Mouse (Mus musculus) heart, postnatal 25 days (tissue): ENCODE measurements around the gene Ulk1. TPM values are rescaled to one million over a fixed set of nuclear protein-coding genes. Genes with fewer than 3 reads are reported as not detected.
A peak's percentile ranks its signal among the peaks of the same experiment; 100 is the strongest.
"Not testable (repeated sequence)": the region's sequence is repeated elsewhere in the genome, so short reads cannot be mapped to it uniquely, and the experiment has no call there.

ENCODE experiments used
- DNase-seq: peaks from one replicate; pipeline ENCODE4 v3.0.0; 2022; ENCODE audit warnings: low spot score
- intact Hi-C: fragments of 180-260 bp; cut with DNase I; formaldehyde crosslinking; loops from one replicate; pipeline ENCODE4 v1.15.1; 2025
- total RNA-seq, 2 experiments: library from RNA; stranded (reverse); gene quantifications; 2 replicates each; pipeline ENCODE4 v1.2.3; 2021

The Ulk1 gene
- total RNA-seq: 10 to 100 TPM; 73.2 to 78.0 TPM

DNA sequence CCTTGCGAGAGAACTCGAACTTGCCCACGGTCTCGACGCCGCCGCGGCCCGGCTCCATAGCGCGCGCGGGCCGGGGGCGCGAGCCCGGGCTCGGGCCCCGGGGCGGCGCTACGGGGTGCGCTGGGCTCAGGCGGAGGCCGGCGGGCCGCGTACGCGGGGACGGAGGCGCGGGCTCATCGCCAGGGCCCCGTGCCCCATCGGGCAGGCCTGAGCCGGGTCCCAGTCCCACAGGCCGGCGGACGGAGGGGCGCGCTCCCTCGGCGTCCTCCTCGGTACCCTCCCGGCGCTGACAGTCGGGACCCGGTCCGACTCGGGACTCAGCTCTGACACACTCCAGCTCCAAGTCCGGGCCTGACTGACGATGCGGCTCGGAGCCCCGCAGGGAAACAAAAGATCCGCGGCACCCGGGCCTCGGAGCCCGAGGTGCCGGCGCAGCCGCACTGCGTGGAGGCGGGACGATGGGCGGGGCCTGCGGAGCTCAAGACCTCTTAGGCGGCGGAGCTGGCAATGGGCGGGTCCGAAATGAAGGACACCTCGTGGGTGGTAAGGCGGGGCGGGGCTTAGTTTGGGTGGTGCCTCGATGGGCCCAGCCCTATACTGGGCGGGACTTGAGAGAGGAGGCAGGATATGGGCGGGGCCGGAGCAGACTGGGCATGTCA is at the start of gene Ulk1:
Gene Ulk1, minus strand, starts transcription at position 431 of the 659 bp plus-strand sequence.
- peak; percentile 99 for DNase-seq
- intact Hi-C loops: loop anchor here (5.0 kb wide), 1 partner anchor 37 kb away; the partner anchor contains the start of gene Ep400

DNA sequence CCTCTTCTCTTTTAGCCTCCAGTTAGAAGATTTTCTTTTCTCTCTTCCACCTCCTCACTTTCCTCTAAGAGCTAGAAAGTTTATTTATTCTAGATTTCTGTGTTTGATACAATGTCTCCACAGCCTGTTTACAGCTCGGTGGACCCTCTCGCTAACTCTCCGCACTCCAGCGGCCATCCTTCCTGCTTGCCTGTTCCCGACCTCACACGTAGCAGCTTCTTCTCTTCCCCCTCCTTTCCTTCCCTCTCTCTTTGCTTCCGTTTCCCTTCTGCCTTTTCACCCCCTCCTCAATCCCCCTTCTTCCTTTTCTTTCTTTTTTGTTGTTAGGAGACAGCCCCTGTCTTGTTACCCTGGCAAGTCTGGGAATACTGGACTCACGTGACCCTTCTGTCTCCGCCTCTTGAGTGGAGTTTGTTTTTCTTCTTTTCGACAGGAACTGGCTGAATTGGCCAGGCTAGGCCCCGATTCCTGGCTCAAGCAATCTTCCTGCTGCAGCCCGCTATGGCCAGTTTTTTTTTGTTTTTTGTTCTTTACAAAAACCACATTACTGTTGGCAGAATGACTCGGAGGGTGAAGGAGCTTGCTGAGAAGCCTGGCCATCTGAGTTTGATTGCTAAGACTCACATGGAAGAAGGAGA is 49.2 kb upstream of the Ulk1 start:
- peak; percentile 68 for DNase-seq

DNA sequence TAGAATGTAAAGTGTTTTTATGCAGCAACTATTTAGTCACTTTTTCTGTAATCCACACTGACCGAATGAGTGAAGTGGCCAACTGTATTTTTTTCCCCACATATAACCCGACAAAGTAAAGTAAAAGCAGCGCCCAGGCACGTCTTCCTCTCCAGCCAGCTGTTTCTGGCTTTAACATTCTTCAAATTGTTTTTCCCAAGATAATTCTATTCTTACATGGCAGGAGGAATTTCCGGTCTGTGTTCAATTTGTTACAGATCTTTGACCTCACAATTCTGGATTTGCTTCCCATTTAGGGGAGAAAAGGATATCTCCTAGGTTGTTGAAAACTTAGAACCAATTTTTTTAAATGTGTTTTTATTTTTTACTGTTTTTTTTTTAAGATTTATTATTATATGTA is 47.2 kb upstream of the Ulk1 start:
- intact Hi-C loops: no loop called here
- no peak for DNase-seq

More for the DNA sequence above, 49.2 kb upstream of the Ulk1 start:
- intact Hi-C loops: no loop called here

DNA sequence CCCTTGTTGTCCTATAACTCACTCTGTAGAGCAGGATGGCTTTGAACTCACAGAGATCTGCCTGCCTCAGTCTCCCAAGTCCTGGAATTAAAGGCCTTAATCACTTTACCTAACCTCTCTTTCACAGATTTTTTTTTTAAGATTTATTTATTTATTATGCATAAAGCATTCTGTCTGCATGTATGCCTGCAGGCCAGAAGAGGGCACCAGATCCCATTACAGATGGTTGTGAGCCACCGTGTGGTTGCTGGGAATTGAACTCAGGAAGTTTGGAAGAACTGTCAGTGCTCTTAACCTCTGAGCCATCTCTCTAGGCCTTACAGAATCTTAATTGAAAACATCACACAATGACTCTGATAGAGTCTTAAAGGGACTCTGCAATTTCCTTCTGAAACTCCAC is 43.1 kb upstream of the Ulk1 start:
- intact Hi-C loops: no loop called here
- DNase-seq: no peak

DNA sequence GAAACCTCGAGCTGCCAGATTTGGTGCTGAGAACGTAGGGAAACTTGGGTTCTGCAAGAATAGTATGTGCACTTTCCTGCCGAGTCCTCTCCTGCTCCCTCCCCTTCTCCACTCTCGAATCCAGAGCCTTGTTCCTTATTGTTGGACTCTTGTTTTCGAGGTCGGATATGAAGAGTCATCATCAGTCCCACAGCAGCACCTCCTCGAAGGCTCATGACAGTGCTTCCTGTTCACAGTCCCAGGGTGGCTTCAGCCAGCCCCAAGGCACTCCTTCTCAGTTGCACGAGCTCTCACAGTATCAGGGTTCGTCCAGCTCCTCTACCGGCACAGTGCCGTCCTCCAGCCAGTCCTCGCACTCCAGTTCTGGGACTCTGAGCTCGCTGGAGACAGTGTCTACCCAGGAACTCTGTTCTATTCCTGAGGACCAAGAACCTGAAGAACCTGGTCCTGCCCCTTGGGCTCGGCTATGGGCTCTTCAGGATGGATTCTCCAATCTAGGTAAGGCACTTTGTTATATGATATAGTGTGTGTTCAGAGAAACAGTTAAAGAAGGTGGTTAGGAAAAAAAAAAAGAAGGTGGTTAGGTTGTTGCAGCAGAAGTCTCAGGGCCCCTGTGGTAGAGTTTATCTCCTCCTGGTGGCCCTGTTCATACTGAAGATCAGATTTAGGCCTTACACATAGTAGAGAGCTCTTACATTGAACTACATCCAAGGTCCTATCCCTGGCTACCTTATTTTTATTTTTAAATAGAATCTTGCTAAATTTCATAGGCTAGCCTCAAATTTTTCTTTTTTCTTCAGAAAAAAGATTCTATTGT is 31.4 kb upstream of the Ulk1 start:
- no peak for DNase-seq
- intact Hi-C loops: loop anchor here (5.0 kb wide), 2 partner anchors 36 to 136 kb away; partner anchors contain the start of gene Ttc28

DNA sequence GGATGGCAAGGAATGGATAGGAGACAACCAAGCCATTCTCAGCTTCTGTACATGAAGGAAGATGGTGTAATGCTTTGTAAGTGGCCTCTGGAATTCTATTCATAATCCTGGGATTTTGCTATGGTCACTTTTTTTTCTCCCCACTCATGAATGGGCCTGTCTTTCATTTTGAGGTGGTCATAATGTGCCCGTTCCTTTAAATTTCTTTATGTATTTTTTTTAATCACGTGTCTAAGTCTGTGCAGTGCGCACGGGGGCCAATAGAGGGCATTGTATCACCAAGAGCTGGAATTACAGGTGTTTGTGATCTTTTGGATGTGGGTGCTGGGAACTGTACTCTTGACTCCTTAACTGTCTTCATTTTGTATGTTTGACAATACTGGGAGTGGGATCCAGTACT is 30.6 kb upstream of the Ulk1 start:
- no peak for DNase-seq
- intact Hi-C loops: loop anchor here (5.0 kb wide), 2 partner anchors 37 to 137 kb away; partner anchors contain the start of gene Ttc28

DNA sequence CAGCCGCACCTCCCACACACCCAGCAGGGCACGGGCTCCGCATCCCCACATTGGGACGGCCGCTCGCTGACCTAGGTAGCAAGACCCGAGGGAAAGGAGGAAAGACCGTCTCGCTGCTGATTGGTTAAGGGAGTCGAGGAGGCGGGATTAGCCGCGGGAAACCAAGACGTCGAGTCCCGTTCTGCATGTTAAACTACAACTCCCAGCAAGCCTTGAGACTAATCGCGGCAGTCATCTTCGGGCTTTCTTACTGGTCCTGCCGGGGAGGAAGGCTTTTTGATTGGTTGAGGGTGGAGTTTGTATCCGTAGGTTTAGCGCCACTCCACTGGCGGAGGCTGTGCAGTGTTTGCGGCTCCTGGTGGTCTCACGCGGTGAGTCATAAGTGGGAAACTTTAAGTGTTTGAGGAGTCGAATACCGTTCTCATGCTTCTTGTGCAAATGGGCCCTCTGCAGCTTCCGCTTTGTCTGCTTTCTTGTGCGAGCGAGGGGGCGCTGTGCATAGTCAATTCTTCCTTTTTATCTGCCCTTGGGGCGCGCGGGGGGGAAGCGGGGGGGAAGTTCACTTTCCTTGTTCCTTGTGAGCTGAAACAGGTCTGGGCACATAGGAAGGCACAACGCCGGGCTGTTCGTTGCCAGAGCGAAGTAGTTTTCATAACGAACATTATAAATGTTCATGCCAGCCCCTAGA is 29.9 kb upstream of the Ulk1 start, which contains the start of the genes Hscb and Chek2:
Gene Hscb, minus strand, starts transcription at position 100 of the 688 bp plus-strand sequence.
Gene Chek2, plus strand, starts transcription at position 302 of the 688 bp plus-strand sequence.
- intact Hi-C loops: loop anchor here (5.0 to 10.0 kb wide), 5 partner anchors 37 to 495 kb away; partner anchors contain the start of genes Pitpnb and Ttc28
- DNase-seq: peak; percentile 95

DNA sequence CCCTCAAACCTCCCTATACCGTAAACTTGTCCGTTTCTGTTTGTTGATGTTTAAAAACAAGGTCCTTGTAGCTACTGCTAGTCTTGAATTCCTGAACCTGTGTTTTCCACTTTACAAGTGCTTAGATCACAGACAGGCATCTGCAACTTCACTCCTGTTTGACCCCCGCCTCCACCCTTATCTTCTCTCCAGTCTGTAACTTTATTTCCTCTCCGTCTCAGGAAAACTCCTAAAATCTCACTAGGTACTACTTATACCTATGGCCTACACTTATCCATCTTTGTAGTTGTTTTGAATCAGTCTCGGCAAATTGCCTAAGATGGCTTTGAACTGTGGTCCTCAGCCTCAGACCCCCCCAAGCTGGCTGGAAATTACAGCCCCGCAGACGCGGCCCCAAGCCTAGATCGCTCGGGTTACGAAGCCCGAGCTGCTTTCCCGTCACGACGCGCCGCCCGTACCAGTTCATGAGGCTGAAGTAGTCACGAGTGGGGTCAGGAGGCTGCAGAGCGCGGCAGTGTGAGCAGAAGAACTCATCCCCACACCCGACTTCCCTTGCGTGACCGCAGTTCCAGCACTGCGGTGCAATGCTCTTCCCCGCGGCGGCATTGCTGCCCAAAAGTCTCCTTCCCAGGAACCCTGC is 29.3 kb upstream of the Ulk1 start:
- no peak for DNase-seq
- intact Hi-C loops: loop anchor here (5.0 to 10.0 kb wide), 3 partner anchors 368 to 496 kb away; partner anchors contain the start of gene Pitpnb

DNA sequence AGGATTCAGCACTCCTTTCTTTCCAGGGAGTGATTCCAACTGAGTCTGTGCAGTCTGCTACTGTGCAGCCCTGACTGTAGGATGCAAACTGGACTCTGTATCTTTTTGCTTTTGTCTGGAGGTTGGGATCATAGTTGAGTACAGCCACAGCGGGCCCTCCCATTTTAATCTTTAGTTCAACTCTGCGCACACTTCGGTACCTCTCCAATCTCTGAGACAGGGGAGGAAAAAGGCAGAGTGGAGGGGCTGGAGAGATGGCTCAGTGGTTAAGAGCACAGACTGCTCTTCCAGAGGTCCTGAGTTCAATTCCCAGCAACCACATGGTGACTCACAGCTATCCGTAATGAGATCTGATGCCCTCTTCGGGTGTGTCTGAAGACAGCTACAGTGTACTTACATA is 28.1 kb upstream of the Ulk1 start:
- intact Hi-C loops: loop anchor here (5.0 to 10.0 kb wide), 3 partner anchors 369 to 497 kb away; partner anchors contain the start of gene Pitpnb
- DNase-seq: not testable (repeated sequence)

DNA sequence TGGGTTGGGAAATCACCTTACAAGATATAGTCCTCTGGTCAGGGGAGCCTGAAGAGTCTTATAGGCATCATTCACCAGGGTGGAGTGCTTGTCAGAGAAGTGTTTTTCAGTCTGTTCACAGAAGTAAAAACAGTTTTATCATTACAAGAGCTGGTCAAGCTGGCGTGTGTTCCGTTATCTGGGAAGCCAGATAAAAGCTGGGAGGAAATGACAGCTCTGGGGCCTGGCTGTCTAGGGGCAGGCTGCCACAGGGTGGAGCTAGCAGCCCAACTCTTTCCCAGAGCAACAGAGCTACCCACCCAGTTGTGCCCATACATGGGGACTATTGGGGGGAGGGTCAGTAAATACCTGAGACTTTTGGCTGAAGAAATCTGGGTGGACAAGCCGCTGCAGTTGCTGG is 26.1 kb upstream of the Ulk1 start:
- intact Hi-C loops: loop anchor here (2.0 to 10.0 kb wide), 4 partner anchors 87 to 499 kb away; partner anchors contain the start of gene Pitpnb
- DNase-seq: peak; percentile 42

DNA sequence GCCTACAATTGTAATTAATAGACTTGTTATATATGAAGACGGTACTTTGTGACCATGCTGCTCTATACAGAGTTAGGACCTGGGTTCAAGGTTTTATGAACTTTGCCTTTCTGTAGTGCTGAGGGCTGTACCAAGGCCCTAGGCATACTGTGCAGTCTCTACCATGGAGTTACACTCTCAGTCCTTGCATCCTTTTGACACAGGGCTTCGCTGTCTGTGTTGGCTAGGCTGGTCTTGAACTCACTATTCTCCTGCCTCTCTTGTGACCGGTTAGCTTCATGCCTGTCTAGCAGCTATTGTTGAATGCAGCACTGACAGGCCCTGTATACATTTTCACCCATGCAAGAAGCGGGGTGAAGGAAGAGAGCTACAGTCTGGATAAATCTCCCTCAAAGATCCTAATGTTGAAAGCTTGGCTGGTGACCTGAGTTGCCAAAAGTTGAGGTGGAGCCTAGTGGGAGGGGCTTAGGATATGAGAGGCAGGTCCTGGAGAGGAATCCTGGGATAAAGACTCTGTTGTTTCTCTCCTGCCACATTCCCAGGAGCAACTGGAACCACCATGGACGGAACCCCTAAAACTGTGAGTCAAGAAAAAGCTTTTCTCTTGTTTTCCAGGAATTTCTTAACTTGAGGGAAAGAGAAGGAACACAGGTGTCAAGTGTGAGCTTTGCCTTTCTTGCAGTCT is 21.3 kb upstream of the Ulk1 start:
- intact Hi-C loops: loop anchor here (10.0 kb wide), 1 partner anchor 504 kb away; the partner anchor contains the start of gene Pitpnb
- no peak for DNase-seq

DNA sequence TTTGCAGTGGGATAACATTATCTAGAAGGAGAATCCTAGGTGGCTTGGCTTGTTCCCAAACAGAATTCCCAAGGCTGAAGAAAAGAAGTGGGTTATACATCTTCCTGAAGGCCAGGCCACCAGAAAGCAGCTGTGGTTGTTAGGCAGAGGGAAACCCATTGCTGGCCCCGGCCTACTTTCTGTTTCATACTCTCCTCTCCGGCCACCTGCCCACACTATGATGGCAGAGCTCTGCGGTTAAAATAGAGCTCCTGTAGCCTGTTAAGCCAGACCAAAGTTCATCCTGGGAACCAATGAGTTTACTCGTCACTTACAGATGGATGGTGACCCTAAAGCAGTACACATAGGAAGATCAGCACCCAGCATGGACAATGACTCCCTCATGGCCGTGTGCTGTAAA is 17.7 kb upstream of the Ulk1 start:
- intact Hi-C loops: no loop called here
- no peak for DNase-seq

DNA sequence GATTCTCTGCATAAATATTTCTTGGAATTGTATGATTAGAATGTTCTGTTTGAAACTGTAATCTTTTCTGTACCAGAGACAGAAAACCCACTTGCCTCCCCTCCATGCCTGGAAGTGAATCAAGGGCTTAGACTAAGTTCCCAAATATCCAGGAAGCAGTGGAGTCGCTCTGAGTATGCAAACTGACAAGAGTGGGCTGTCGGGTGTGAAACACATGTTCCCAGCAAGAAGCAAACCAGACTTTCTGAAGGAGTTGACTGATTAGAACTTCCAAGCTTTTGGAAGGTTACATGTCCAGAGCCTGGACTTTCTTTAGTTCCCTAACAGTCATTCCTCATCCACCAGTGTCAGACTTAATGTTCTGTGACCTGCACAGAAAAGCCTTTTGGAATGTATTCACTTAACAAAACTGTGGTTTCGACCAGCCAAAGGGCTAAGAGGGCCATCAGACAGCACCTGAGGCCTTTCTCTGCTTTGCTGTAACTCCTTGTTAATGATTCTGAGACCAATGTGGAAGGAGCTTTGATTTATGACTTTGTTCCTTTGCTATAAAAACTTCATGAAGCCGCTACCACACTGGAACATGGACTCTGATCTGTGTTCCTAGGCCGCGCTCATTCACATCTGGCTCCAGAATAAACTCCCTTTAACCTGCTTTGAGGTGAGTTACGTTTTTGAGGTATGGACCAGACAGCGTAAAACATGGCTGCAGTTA is 17.0 kb upstream of the Ulk1 start:
- intact Hi-C loops: no loop called here
- no peak for DNase-seq

DNA sequence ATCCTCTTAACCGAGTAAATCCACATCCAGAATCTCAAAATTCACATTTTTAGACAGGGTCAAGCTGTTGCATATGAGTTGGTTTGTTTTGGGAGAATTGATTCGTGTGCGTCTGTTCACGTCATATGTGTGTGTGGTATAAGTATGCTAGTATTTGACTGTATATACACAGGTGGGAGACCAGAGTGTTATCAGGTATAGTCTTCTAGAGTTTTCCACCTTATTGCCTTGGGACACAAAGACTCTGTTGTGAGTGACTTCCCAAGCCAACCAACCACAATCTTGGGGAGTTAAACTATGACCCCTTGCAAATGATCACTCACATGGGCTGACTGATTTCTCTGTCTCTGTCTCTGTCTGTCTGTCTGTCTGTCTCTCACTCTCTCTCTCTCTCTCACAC is 14.5 kb upstream of the Ulk1 start:
- intact Hi-C loops: no loop called here
- DNase-seq: no peak

DNA sequence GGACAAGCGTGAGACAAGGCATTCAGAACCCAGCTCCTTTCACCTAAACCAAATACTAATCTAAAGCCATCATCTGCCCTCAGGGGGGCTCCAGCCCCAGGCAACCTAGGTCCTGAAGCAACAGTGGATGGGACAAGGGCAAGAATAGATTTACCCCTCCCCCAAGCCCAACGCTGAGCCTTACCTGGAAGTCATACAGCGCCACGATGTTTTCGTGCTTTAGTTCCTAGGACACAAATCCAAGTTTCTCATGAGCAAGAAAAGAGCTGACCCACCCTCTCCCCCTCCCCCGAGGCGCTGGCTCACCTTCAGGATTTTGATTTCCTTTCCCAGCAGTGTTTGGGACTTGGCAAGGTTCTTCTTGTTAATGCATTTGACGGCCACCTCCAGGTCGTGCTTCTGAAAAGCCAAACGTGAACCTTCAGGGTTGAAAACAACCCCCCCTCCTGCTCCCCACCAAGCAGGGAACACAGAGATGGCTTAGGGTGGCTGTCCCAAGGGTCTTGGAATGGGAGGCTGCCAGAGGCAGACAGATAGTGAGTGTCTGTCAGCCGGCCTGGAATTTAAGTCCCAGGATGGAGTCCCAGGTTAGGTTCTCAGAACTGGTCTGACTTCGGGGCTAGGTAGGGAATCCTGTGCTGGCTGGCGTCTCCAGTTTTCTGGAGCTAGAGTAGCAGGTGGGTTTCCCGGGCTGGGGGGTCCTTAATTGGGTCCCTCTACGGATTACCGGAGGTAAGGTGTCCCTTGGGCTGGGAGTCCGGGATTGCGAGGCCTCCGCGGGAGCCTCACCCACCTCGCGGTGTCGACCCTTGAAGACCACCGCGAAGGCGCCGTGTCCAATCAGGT is 853 bp downstream of the Ulk1 start:
- DNase-seq: no peak
- intact Hi-C loops: loop anchor here (5.0 kb wide), 1 partner anchor 37 kb away; the partner anchor contains the start of gene Ep400

DNA sequence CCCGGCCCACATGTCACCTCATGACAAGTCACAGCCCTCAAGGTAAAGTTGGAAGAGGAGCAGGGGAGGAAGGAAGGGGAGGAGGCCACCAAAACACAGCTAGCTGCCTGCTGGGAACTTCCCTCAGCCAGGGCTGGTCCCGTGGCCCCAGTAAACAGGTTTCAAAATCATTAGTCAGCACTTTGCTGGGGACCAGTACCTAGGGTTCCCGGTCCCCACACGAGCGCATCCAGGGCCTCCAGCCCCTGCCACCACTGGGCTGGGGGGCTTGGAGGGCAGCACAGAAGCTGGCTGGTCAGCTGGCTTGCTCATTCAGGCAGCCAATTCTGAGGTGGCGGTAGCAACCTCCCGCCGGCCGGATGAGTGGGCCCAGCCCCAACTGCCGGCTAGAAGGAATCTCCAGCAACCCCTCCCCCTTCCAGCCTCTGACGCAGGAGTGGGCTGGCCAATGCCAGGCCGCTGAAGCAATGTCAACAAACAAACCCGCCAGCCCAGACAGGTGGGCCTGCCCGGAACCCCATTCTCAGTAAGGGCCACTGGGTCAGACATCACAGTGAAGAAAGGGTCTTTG is 1.8 kb downstream of the Ulk1 start:
- DNase-seq: peak; percentile 87
- intact Hi-C loops: loop anchor here (5.0 kb wide), 1 partner anchor 36 kb away; the partner anchor contains the start of gene Ep400
